Mouse (Mus musculus): ENCODE measurements around the gene Itga2. TPM values are rescaled to one million over a fixed set of nuclear protein-coding genes. Genes with fewer than 3 reads are reported as not detected.

The Itga2 gene
- total RNA-seq, 1 experiment = 0.31 TPM

- Histone ChIP-seq H3K9ac (ENCODE audit: insufficient read depth, low read depth, low read length, poor library complexity, severe bottlenecking) (no peak overlapping the region), H3K36me3 (ENCODE audit: control insufficient read depth, insufficient read depth, low read length, poor library complexity, severe bottlenecking) (no peaks in the 10 kb centered on the region), H3K4me1 (ENCODE audit: control insufficient read depth in 2 of 2, insufficient read depth in 2 of 2, low read length in 2 of 2, poor library complexity in 1 of 2) (no peaks in the 10 kb centered on the region), H3K27ac (ENCODE audit: insufficient read depth, low read depth, low read length, poor library complexity, severe bottlenecking) (no peak overlapping the region), H3K9me3 (ENCODE audit: control insufficient read depth, insufficient read depth, low read depth, low read length) (no peaks in the 10 kb centered on the region), H3K4me3 (ENCODE audit: insufficient read depth in 1 of 2, low read depth in 1 of 2, low read length in 2 of 2, poor library complexity in 1 of 2, severe bottlenecking in 1 of 2) (no peak overlapping the region)
- DNase-seq (ENCODE audit: low read depth, low spot score) = no peak
- TF ChIP-seq HCFC1 (IDR thresholded peaks at IDR 0.05; ENCODE audit: borderline replicate concordance, insufficient read depth, low read length) (no peak), CHD2 (IDR thresholded peaks at IDR 0.05; ENCODE audit: low read depth, low read length) (no peak), MAFK (IDR thresholded peaks at IDR 0.05; ENCODE audit: insufficient read depth, low read depth, low read length) (no peak), ZNF384 (IDR thresholded peaks at IDR 0.05; ENCODE audit: low read depth, low read length) (no peak), ZC3H11A (IDR thresholded peaks at IDR 0.05; ENCODE audit: borderline replicate concordance, low read depth, low read length) (no peak)
- in situ Hi-C loops (cut with MboI; ENCODE audit: low sequenced_read_pairs in 2 of 2, unreplicated experiment in 2 of 2) = loop anchor here (25.0 kb wide), 1 partner anchor 904 kb away; no protein-coding TSS in a partner anchor
Measured at GRCm38 (mm10) chr13:114791511-114791910, 140.4 kb downstream of the Itga2 start.

Other genes with a start within 250 kb of the Itga2 start
- 18.8 and 27.7 TPM in 2 replicates for gene Mocs2, start 113.9 kb downstream of the Itga2 start, total RNA-seq (2012; rRNA removed)
- gene Pelo, start 158.1 kb upstream of the Itga2 start, total RNA-seq (2012; rRNA removed) = 16.8 and 24.1 TPM in 2 replicates
- 4.7 and 4.8 TPM in 2 replicates for gene Gm49395, start 169.8 kb upstream of the Itga2 start, total RNA-seq (2012; rRNA removed)
- 2.0 and 2.6 TPM in 2 replicates for gene Itga1, start 169.9 kb upstream of the Itga2 start, total RNA-seq (2012; rRNA removed)

All from ES-E14 (cell line).